Mouse (Mus musculus): Measurements from ENCODE around the gene Zfp599. TPM values are rescaled to one million over a fixed set of nuclear protein-coding genes. Genes with fewer than 3 reads are reported as not detected.
"Not testable (repeated sequence)": the region's sequence is repeated elsewhere in the genome, so short reads cannot be mapped to it uniquely, and the experiment has no call there.

The Zfp599 gene
- 14.0 and 15.3 TPM in 2 replicates for polyA plus RNA-seq (2014; fragmentation: Nextera tagmentation; extraction: Ambion mirVana)

GRCm38 (mm10) chr9:22259184-22260091 lies at the start of gene Zfp599:
Gene Zfp599, minus strand, starts transcription at chr9:22259895.
- peak within 1 kb of the TSS; percentile 93 for H3K9ac ChIP-seq (ENCODE audit: low read length)
- 1% methylated on average over 35 of the region's 35 CpGs for WGBS
- ATAC-seq = peak; percentile 96

GRCm38 (mm10) chr9:22307920-22308262 lies 48.2 kb upstream of the Zfp599 start:
- not testable (repeated sequence) for DNase-seq (ENCODE audit: low spot score); H3K9me3 ChIP-seq (replicated peaks; ENCODE audit: control insufficient read depth, low read length); ATAC-seq; H3K27me3 ChIP-seq (replicated peaks; ENCODE audit: control insufficient read depth, insufficient read depth, low read length); H3K4me1 ChIP-seq (ENCODE audit: control insufficient read depth, insufficient read depth, low read length)
- H3K4me2 ChIP-seq (ENCODE audit: low read length) = peak overlapping the region; percentile 80
- H3K4me3 ChIP-seq (ENCODE audit: low read depth, low read length) = peak overlapping the region; percentile 90
- peak overlapping the region; percentile 99; the same call in 1 of the 2 replicates for H3K9ac ChIP-seq (ENCODE audit: low read length)
- WGBS = 9% methylated on average over 9 of the region's 9 CpGs
- H3K27ac ChIP-seq (ENCODE audit: low read depth, low read length) = peak overlapping the region; percentile 53
- peaks cover 21% of the 10 kb centered on the region for H3K36me3 ChIP-seq (ENCODE audit: control insufficient read depth, insufficient read depth, low read length)

More at GRCm38 (mm10) chr9:22259184-22260091, at the start of gene Zfp599:
- H3K9me3 ChIP-seq (replicated peaks; ENCODE audit: control insufficient read depth, low read length) = no peaks in the 10 kb centered on the region; the same call in 1 of the 2 replicates
- peak within 1 kb of the TSS; percentile 36; the same call in 1 of the 2 replicates for H3K27ac ChIP-seq (ENCODE audit: low read depth, low read length)
- peaks cover 6% of the 10 kb centered on the region; the same call in 1 of the 2 replicates for H3K36me3 ChIP-seq (ENCODE audit: control insufficient read depth, insufficient read depth, low read length)
- H3K27me3 ChIP-seq (replicated peaks; ENCODE audit: control insufficient read depth, insufficient read depth, low read length) = no peaks in the 10 kb centered on the region
- peak; percentile 89 for DNase-seq (ENCODE audit: low spot score)
- H3K4me3 ChIP-seq (ENCODE audit: low read depth, low read length) = peak within 1 kb of the TSS; percentile 61
- peak within 1 kb of the TSS; percentile 69 for H3K4me2 ChIP-seq (ENCODE audit: low read length)
- no peaks in the 10 kb centered on the region for H3K4me1 ChIP-seq (ENCODE audit: control insufficient read depth, insufficient read depth, low read length)

DNA sequence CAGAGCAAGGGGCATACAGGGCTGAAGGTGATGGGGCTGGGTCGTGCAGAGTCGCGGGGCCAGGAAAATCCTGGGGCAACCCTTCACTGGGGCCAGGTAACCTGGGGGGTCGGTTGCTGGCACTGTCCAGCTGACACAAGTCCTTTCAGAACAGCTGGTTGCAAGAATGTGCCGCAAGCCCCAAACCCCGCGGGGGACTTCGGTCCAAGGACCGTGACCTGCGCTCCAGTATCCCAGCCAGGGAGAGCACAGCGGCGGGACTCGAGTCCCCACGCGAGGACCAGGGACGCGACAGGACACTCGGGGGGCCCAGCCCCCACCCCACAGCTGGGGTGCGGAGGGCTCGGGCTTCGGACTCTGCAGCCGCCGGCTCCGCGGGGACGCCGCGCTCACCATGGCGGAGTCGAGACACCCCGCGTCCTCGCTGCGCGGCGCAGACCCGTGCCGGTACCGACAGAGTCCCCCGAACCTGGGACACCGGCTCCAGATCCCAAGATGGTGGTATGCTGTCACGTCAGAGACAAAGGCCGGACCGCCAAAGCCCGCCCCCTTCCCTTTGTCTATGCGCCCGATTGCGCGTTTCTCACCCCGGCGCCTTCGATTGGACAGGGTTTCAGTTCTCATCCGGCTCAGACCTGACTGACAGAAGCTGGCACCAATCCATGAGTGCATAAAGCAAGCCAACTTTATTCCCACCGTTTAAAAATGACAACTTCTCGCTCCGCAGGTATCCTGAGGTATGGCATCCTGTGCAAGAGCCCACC lies 47.6 kb upstream of the Zfp599 start, which contains the start of gene Zfp810:
Gene Zfp810 (minus strand): TSS at position 493 of the 764 bp plus-strand sequence.
- peak within 1 kb of the TSS; percentile 90 for H3K4me3 ChIP-seq (ENCODE audit: low read depth, low read length)
- ATAC-seq (peak; percentile 100), DNase-seq (ENCODE audit: low spot score) (peak; percentile 98)
- peak within 1 kb of the TSS; percentile 92 for H3K27ac ChIP-seq (ENCODE audit: low read depth, low read length)
- peak within 1 kb of the TSS; percentile 99 for H3K9ac ChIP-seq (ENCODE audit: low read length)
- no peaks in the 10 kb centered on the region for H3K27me3 ChIP-seq (replicated peaks; ENCODE audit: control insufficient read depth, insufficient read depth, low read length)
- H3K36me3 ChIP-seq (ENCODE audit: control insufficient read depth, insufficient read depth, low read length) = peaks cover 27% of the 10 kb centered on the region
- H3K4me1 ChIP-seq (ENCODE audit: control insufficient read depth, insufficient read depth, low read length) = peaks cover 8% of the 10 kb centered on the region; the same call in 1 of the 2 replicates
- H3K9me3 ChIP-seq (replicated peaks; ENCODE audit: control insufficient read depth, low read length) = no peaks in the 10 kb centered on the region; the same call in 1 of the 2 replicates
- WGBS = under 1% methylated on average over 56 of the region's 56 CpGs
- H3K4me2 ChIP-seq (ENCODE audit: low read length) = peak within 1 kb of the TSS; percentile 80

DNA sequence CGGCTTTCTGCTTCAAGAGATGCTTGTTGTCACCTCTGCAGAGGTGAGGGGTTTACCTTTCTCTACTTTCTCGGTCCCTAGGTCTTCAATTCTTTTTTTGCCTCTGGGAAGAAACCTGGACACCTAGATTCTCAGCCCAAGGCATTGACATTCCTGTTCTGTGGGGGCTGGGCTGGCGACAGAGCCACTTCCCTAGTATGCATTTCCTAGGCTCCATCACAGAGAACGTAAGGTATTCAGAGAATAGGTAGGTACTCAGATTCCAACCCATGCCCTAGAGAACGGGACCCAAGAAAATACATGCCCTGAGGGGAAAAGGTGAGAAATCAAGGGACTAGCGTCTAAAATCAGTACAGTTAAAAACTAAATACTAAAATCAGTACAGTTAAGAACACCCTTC lies 47.0 kb upstream of the Zfp599 start:
- peaks cover 30% of the 10 kb centered on the region for H3K36me3 ChIP-seq (ENCODE audit: control insufficient read depth, insufficient read depth, low read length)
- peak overlapping the region; percentile 90 for H3K4me3 ChIP-seq (ENCODE audit: low read depth, low read length)
- H3K4me2 ChIP-seq (ENCODE audit: low read length) = peak overlapping the region; percentile 80
- peak; percentile 55 for DNase-seq (ENCODE audit: low spot score)
- 21% methylated on average over 6 of the region's 6 CpGs for WGBS
- H3K9me3 ChIP-seq (replicated peaks; ENCODE audit: control insufficient read depth, low read length) = no peaks in the 10 kb centered on the region; the same call in 1 of the 2 replicates
- H3K4me1 ChIP-seq (ENCODE audit: control insufficient read depth, insufficient read depth, low read length) = peaks cover 8% of the 10 kb centered on the region; the same call in 1 of the 2 replicates
- no peaks in the 10 kb centered on the region for H3K27me3 ChIP-seq (replicated peaks; ENCODE audit: control insufficient read depth, insufficient read depth, low read length)
- ATAC-seq = no peak
- H3K9ac ChIP-seq (ENCODE audit: low read length) = peak overlapping the region; percentile 99
- peak overlapping the region; percentile 92; the same call in 1 of the 2 replicates for H3K27ac ChIP-seq (ENCODE audit: low read depth, low read length)

- H3K4me1 ChIP-seq (ENCODE audit: control insufficient read depth, insufficient read depth, low read length) = peaks cover 8% of the 10 kb centered on the region; the same call in 1 of the 2 replicates
- H3K4me2 ChIP-seq (ENCODE audit: low read length) = no peak overlapping the region
- WGBS = 100% methylated on average over 1 of the region's 1 CpGs
- ATAC-seq (no peak), DNase-seq (ENCODE audit: low spot score) (no peak)
- no peak overlapping the region for H3K27ac ChIP-seq (ENCODE audit: low read depth, low read length)
- H3K27me3 ChIP-seq (replicated peaks; ENCODE audit: control insufficient read depth, insufficient read depth, low read length) = no peaks in the 10 kb centered on the region
- no peak overlapping the region for H3K9ac ChIP-seq (ENCODE audit: low read length)
- no peaks in the 10 kb centered on the region; the same call in 1 of the 2 replicates for H3K9me3 ChIP-seq (replicated peaks; ENCODE audit: control insufficient read depth, low read length)
- H3K4me3 ChIP-seq (ENCODE audit: low read depth, low read length) = no peak overlapping the region
- peaks cover 68% of the 10 kb centered on the region for H3K36me3 ChIP-seq (ENCODE audit: control insufficient read depth, insufficient read depth, low read length)
These were observed 42.5 kb upstream of the Zfp599 start for GRCm38 (mm10) chr9:22302199-22302598.

- Histone ChIP-seq H3K4me2 (ENCODE audit: low read length) (no peak overlapping the region), H3K27ac (ENCODE audit: low read depth, low read length) (no peak overlapping the region), H3K36me3 (ENCODE audit: control insufficient read depth, insufficient read depth, low read length) (peaks cover 76% of the 10 kb centered on the region), H3K4me3 (ENCODE audit: low read depth, low read length) (no peak overlapping the region), H3K9me3 (replicated peaks; ENCODE audit: control insufficient read depth, low read length) (peaks cover 58% of the 10 kb centered on the region), H3K27me3 (replicated peaks; ENCODE audit: control insufficient read depth, insufficient read depth, low read length) (no peaks in the 10 kb centered on the region), H3K4me1 (ENCODE audit: control insufficient read depth, insufficient read depth, low read length) (no peaks in the 10 kb centered on the region), H3K9ac (ENCODE audit: low read length) (no peak overlapping the region)
- ATAC-seq (no peak), DNase-seq (ENCODE audit: low spot score) (no peak)
- WGBS = over 99% methylated on average over 4 of the region's 4 CpGs
These were observed 19.0 kb upstream of the Zfp599 start for GRCm38 (mm10) chr9:22278733-22279132.

DNA sequence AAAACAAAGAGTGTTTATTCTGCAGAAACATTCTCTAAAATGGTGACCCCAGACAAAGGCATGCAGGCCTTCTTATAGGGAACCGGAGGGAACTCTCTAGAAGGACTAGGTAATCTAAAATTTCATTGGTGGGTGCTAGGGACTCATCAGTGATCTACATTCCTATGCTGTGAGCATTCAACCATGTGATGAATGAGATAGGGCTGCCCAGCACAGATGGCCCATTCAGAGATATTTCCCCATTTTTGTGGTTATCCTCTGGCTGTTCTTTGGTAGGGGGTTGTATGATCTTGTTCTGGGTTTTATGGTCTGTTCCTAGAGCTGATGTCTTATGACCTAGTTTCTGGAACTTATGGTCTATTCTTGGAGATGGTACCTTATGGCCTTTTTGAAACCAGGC lies 9.2 kb upstream of the Zfp599 start:
- peaks cover 7% of the 10 kb centered on the region; the same call in 1 of the 2 replicates for H3K36me3 ChIP-seq (ENCODE audit: control insufficient read depth, insufficient read depth, low read length)
- H3K4me1 ChIP-seq (ENCODE audit: control insufficient read depth, insufficient read depth, low read length) = no peaks in the 10 kb centered on the region
- no peak overlapping the region for H3K9ac ChIP-seq (ENCODE audit: low read length)
- WGBS = 81% methylated on average over 1 of the region's 1 CpGs
- no peak overlapping the region for H3K4me2 ChIP-seq (ENCODE audit: low read length)
- ATAC-seq (no peak), DNase-seq (ENCODE audit: low spot score) (no peak)
- H3K4me3 ChIP-seq (ENCODE audit: low read depth, low read length) = no peak overlapping the region
- H3K27me3 ChIP-seq (replicated peaks; ENCODE audit: control insufficient read depth, insufficient read depth, low read length) = no peaks in the 10 kb centered on the region
- H3K27ac ChIP-seq (ENCODE audit: low read depth, low read length) = no peak overlapping the region
- H3K9me3 ChIP-seq (replicated peaks; ENCODE audit: control insufficient read depth, low read length) = no peaks in the 10 kb centered on the region

GRCm38 (mm10) chr9:22262611-22263010 lies 2.9 kb upstream of the Zfp599 start:
- Histone ChIP-seq H3K27me3 (replicated peaks; ENCODE audit: control insufficient read depth, insufficient read depth, low read length) (no peaks in the 10 kb centered on the region), H3K4me2 (ENCODE audit: low read length) (no peak overlapping the region), H3K36me3 (ENCODE audit: control insufficient read depth, insufficient read depth, low read length) (0 out of 2 replicates have a peak, but pooled peaks cover 3% of the 10 kb centered on the region), H3K4me3 (ENCODE audit: low read depth, low read length) (no peak overlapping the region), H3K9me3 (replicated peaks; ENCODE audit: control insufficient read depth, low read length) (no peaks in the 10 kb centered on the region), H3K9ac (ENCODE audit: low read length) (no peak overlapping the region), H3K27ac (ENCODE audit: low read depth, low read length) (no peak overlapping the region), H3K4me1 (ENCODE audit: control insufficient read depth, insufficient read depth, low read length) (no peaks in the 10 kb centered on the region)
- DNase-seq (ENCODE audit: low spot score) = no peak
- WGBS = 92% methylated on average over 10 of the region's 10 CpGs
- ATAC-seq = no peak
